Mouse (Mus musculus) intestine, postnatal 0 days (tissue): Measurements from ENCODE around the gene Man1c1. TPM values are rescaled to one million over a fixed set of nuclear protein-coding genes. Genes with fewer than 3 reads are reported as not detected.

Experiments
- ATAC-seq: fragments of 200-750 bp; cut with Nextera tagmentation; 2 replicates; pipeline ENCODE4 v1.8.0; 2017; ENCODE audit warnings: mild to moderate bottlenecking, moderate TSS enrichment, moderate library complexity
- H3K27ac ChIP-seq: fragments of 300-500 bp; sonication (generic); 2 replicates; pipeline ENCODE4 v1.5.1; 2014; ENCODE audit warnings: mild to moderate bottlenecking, low read depth, low read length, moderate library complexity
- H3K27me3 ChIP-seq: fragments of 300-500 bp; sonication (generic); replicated peaks from 2 replicates; pipeline ENCODE4 v1.6.1; 2014; ENCODE audit warnings: low read length, mixed read lengths; ENCODE audit not compliant: control insufficient read depth, insufficient read depth
- H3K36me3 ChIP-seq: fragments of 300-500 bp; sonication (generic); 2 replicates; pipeline ENCODE4 v1.6.1; 2014; ENCODE audit warnings: mild to moderate bottlenecking, moderate library complexity; ENCODE audit not compliant: control insufficient read depth, insufficient read depth
- H3K4me1 ChIP-seq: fragments of 300-500 bp; sonication (generic); replicated peaks from 2 replicates; pipeline ENCODE4 v1.6.1; 2014; ENCODE audit warnings: antibody characterized with exemption, low read length, mixed read lengths; ENCODE audit not compliant: control insufficient read depth, insufficient read depth
- H3K4me2 ChIP-seq: fragments of 300-500 bp; sonication (generic); replicated peaks from 2 replicates; pipeline ENCODE4 v1.6.1; 2014; ENCODE audit warnings: low read depth, mild to moderate bottlenecking, moderate library complexity
- H3K4me3 ChIP-seq: fragments of 300-500 bp; sonication (generic); 2 replicates; pipeline ENCODE4 v1.5.1; 2014; ENCODE audit warnings: low read depth, low read length
- H3K9ac ChIP-seq: fragments of 300-500 bp; sonication (generic); 2 replicates; pipeline ENCODE4 v1.6.1; 2014; ENCODE audit warnings: mild to moderate bottlenecking, low read depth, low read length
- H3K9me3 ChIP-seq: fragments of 300-500 bp; sonication (generic); 2 replicates; pipeline ENCODE4 v1.6.1; 2016; ENCODE audit warnings: mixed run types; ENCODE audit not compliant: control insufficient read depth
- CTCF ChIP-seq: sonication (generic); IDR thresholded peaks from 2 replicates; pipeline ENCODE4 v1.5.1; 2016; ENCODE audit warnings: low read depth, mild to moderate bottlenecking, control low read depth, antibody characterized with exemption, moderate library complexity
- WGBS: fragments of 180-500 bp; shearing (Covaris S2); extraction: QIAGEN DNeasy Blood & Tissue Kit; methylation state at CpG from one replicate; pipeline ENCODE4 v1.1.7; 2014; 5-methylcytosine and 5-hydroxymethylcytosine counted together
- polyA plus RNA-seq: library from polyadenylated mRNA; unstranded; fragments of >200 nt; fragmentation: Nextera tagmentation; extraction: Ambion mirVana; gene quantifications from 2 replicates; pipeline ENCODE4 v1.2.1, GENCODE M21; 2015

The Man1c1 gene
- polyA plus RNA-seq, 1 experiment from 2014 or later = 1.7 TPM

GRCm38 (mm10) chr4:134578407-134578806 lies 125.7 kb downstream of the Man1c1 start:
- no peak for ATAC-seq
- Histone ChIP-seq H3K27me3 (no peaks in the 10 kb centered on the region), H3K4me3 (no peak overlapping the region), H3K4me1 (no peaks in the 10 kb centered on the region), H3K27ac (no peak overlapping the region), H3K36me3 (peaks cover 6% of the 10 kb centered on the region; the same call in 1 of the 2 replicates), H3K9me3 (no peaks in the 10 kb centered on the region), H3K4me2 (no peak overlapping the region), H3K9ac (no peak overlapping the region)
- no peak for TF ChIP-seq CTCF
- WGBS = 56% methylated on average over 5 of the region's 5 CpGs

- H3K36me3 ChIP-seq = peaks cover 6% of the 10 kb centered on the region; the same call in 1 of the 2 replicates
- H3K27ac ChIP-seq = no peak overlapping the region
- no peak overlapping the region for H3K4me2 ChIP-seq
- H3K4me1 ChIP-seq = no peaks in the 10 kb centered on the region
- no peak for TF ChIP-seq CTCF
- H3K9ac ChIP-seq = no peak overlapping the region
- H3K4me3 ChIP-seq = no peak overlapping the region
- WGBS = 70% methylated on average over 2 of the region's 2 CpGs
- no peaks in the 10 kb centered on the region for H3K27me3 ChIP-seq
- ATAC-seq = no peak
- no peaks in the 10 kb centered on the region for H3K9me3 ChIP-seq
These were observed 126.8 kb downstream of the Man1c1 start for GRCm38 (mm10) chr4:134577281-134577680.

- ATAC-seq = no peak
- H3K9ac ChIP-seq = no peak overlapping the region
- no peak overlapping the region for H3K27ac ChIP-seq
- no peaks in the 10 kb centered on the region for H3K27me3 ChIP-seq
- 65% methylated on average over 11 of the region's 11 CpGs for WGBS
- no peak overlapping the region for H3K4me2 ChIP-seq
- H3K9me3 ChIP-seq = no peaks in the 10 kb centered on the region
- H3K4me3 ChIP-seq = no peak overlapping the region
- TF ChIP-seq CTCF = no peak
- peaks cover 6% of the 10 kb centered on the region; the same call in 1 of the 2 replicates for H3K36me3 ChIP-seq
- no peaks in the 10 kb centered on the region for H3K4me1 ChIP-seq
These were observed 128.6 kb downstream of the Man1c1 start for GRCm38 (mm10) chr4:134575486-134575885.

- no peaks in the 10 kb centered on the region for H3K4me1 ChIP-seq
- WGBS = 74% methylated on average over 24 of the region's 24 CpGs
- TF ChIP-seq CTCF = no peak
These were observed 131.4 kb downstream of the Man1c1 start for GRCm38 (mm10) chr4:134572449-134573300.

GRCm38 (mm10) chr4:134570704-134571451 lies 133.2 kb downstream of the Man1c1 start:
- no peak overlapping the region for H3K4me3 ChIP-seq
- no peak for TF ChIP-seq CTCF
- peaks cover 6% of the 10 kb centered on the region; the same call in 1 of the 2 replicates for H3K36me3 ChIP-seq
- WGBS = 80% methylated on average over 14 of the region's 14 CpGs
- no peaks in the 10 kb centered on the region for H3K4me1 ChIP-seq
- no peaks in the 10 kb centered on the region for H3K27me3 ChIP-seq
- H3K27ac ChIP-seq = no peak overlapping the region
- H3K9me3 ChIP-seq = no peaks in the 10 kb centered on the region
- H3K4me2 ChIP-seq = no peak overlapping the region
- ATAC-seq = no peak
- no peak overlapping the region for H3K9ac ChIP-seq

More at GRCm38 (mm10) chr4:134572449-134573300, 131.4 kb downstream of the Man1c1 start:
- no peaks in the 10 kb centered on the region for H3K27me3 ChIP-seq
- H3K4me3 ChIP-seq = no peak overlapping the region
- ATAC-seq = no peak
- no peak overlapping the region for H3K27ac ChIP-seq
- no peaks in the 10 kb centered on the region for H3K9me3 ChIP-seq
- H3K9ac ChIP-seq = no peak overlapping the region
- H3K36me3 ChIP-seq = peaks cover 6% of the 10 kb centered on the region; the same call in 1 of the 2 replicates
- H3K4me2 ChIP-seq = no peak overlapping the region

GRCm38 (mm10) chr4:134569831-134570230 lies 134.3 kb downstream of the Man1c1 start:
- 81% methylated on average over 8 of the region's 8 CpGs for WGBS

More at GRCm38 (mm10) chr4:134569831-134570230, 134.3 kb downstream of the Man1c1 start:
- ATAC-seq = no peak
- no peaks in the 10 kb centered on the region for H3K27me3 ChIP-seq
- H3K9me3 ChIP-seq = no peaks in the 10 kb centered on the region
- H3K9ac ChIP-seq = no peak overlapping the region
- peaks cover 3% of the 10 kb centered on the region; the same call in 1 of the 2 replicates for H3K36me3 ChIP-seq
- H3K4me1 ChIP-seq = no peaks in the 10 kb centered on the region
- H3K27ac ChIP-seq = no peak overlapping the region
- H3K4me3 ChIP-seq = no peak overlapping the region
- H3K4me2 ChIP-seq = no peak overlapping the region
- TF ChIP-seq CTCF = no peak
